Mouse (Mus musculus): ENCODE data around the gene Nptx2.

Gene Nptx2

GRCm38 (mm10) chr5:144591248-144591880, 45.7 kb downstream of the Nptx2 start:
- DNase-seq, result no peak

- no peak for DNase-seq
These were observed 49.1 kb downstream of the Nptx2 start for GRCm38 (mm10) chr5:144594796-144595195.
